Comparison of ENCODE assay signal across 1 mouse cellular context in the genomic region with DNA sequence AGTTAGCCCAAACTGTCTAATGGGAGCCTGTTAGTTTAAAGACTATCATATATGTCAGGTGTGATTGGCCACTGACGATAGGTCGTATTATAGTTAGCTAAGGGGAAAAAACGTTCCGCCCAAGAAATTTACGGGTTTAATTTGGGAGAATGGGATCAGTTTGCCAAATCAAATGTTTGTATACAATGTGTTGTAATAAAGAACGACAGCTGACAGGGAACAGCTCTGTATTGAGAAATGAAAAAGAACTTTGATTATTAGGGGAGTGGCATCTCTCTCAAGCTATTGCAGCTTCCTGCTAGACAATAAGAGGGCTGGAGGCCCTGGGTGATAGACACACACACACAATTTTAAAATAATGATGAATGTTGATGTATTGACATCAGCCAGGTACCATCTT.
TF ChIP-seq lines count a peak whose summit lies in the region.

No protein-coding gene starts in this region.

TF ChIP-seq in MEL, 35 proteins besides CTCF, POLR2A, EP300 and RAD21 (continued from another document):
- TF ChIP-seq GATA1 (IDR thresholded peaks at IDR 0.05; ENCODE audit: low read depth, low read length): no peak
- TF ChIP-seq MXI1 (IDR thresholded peaks at IDR 0.05; ENCODE audit: low read depth, low read length): no peak
